Mouse (Mus musculus) testis, adult 10 weeks (tissue): Measurements from ENCODE around the gene Gm7168. TPM values are rescaled to one million over a fixed set of nuclear protein-coding genes. Genes with fewer than 3 reads are reported as not detected.

ENCODE experiments used
- polyA plus RNA-seq: library from polyadenylated mRNA; stranded (reverse); fragments of 350-450 nt; fragmentation: Illumina TruSeq; extraction: RNeasy Lipid Tissue Mini Kit (QIAGEN cat#74804); gene quantifications from one replicate; pipeline ENCODE4 v1.2.3, GENCODE M21; 2014; ENCODE audit warnings: low read depth, low replicate concordance

Gm7168 gene
- 5.9 TPM for polyA plus RNA-seq

DNA sequence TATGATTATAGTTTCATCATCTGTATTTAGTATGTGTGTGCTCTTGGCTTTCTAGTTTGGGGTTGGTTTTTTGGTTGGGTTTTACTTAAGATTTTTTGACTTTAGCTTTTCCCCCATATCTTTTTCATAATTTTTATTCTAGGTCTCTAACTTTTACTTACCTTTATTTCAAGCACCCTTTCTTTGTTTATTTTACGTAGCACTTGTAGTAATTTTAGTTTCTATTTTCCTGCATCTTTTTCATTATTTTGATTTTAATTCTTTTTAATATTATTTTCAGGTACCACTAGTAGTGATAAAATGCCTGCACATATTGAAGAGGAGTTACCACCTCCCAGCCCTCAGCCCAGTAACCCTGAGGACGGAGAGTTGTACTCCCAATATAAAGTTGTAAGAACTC lies at the start of gene Gm7168:
Gene Gm7168, plus strand, starts transcription at position 301 of the 400 bp plus-strand sequence.

Other genes starting within 250 kb of the Gm7168 start
- gene Afdn, start 187.8 kb upstream of the Gm7168 start, polyA plus RNA-seq = 54.0 TPM
- gene Tcte2, start 186.5 kb upstream of the Gm7168 start, polyA plus RNA-seq = 111 TPM
- 40.9 TPM for gene Gm7356, start 55.3 kb downstream of the Gm7168 start, polyA plus RNA-seq
- 24.8 TPM for gene Gm7358, start 111.2 kb downstream of the Gm7168 start, polyA plus RNA-seq